Mouse (Mus musculus) lung, postnatal 0 days (tissue): ENCODE data around the gene Pdk1.

ENCODE experiments used
- CTCF ChIP-seq: IDR thresholded peaks from 2 replicates; pipeline ENCODE4 v1.5.1; 2016; ENCODE audit warnings: antibody characterized with exemption, mild to moderate bottlenecking
- EP300 ChIP-seq: IDR thresholded peaks from 2 replicates; pipeline ENCODE4 v1.6.1; 2016; ENCODE audit warnings: antibody characterized with exemption, mild to moderate bottlenecking, control low read depth

DNA sequence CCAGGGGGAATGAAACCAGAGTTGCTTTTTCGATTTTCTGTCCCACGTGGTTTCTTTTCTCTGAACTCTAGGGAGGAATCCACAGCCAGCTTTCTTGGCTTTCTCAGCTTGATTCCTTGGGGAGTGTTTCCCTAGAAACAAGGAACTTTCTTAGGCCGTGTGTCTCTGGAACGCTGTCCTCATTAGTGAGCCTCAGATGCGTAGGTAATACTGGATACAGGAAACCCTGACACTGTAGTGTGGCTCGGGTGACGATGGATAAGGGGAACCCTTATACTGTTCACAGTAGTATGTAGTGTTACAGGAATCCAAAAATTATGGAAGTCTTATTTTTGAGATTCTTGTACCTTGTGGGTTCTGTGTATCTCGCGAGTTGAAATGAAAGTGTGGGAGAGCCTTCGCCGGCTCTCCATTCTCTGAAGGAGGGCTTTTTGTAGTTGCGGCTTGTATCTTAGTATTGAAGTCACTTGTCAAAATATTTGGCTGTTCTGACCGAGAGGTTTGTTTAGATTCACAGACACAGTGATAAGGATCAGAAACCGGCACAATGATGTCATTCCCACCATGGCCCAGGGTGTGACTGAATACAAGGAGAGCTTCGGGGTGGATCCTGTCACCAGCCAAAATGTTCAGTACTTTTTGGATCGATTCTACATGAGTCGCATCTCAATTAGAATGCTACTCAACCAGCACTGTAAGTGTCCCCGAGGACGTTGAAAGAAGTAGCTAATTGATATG, 10.1 kb downstream of the Pdk1 start:
- no peak for TF ChIP-seq CTCF
- no peak for TF ChIP-seq EP300
